Mouse (Mus musculus) lung, adult 2 months (tissue): ENCODE results near the gene Cyp2s1. TPM values are rescaled to one million over a fixed set of nuclear protein-coding genes. Genes with fewer than 3 reads are reported as not detected.

Source experiments
- DNase-seq: peaks from one replicate; pipeline ENCODE4 v3.0.0; 2022
- H3K4me1 ChIP-seq: fragments of 200-500 bp; 2 replicates; pipeline ENCODE4 v1.6.1; 2011; ENCODE audit warnings: low read length; ENCODE audit not compliant: control insufficient read depth, insufficient read depth
- H3K4me3 ChIP-seq: fragments of 200-500 bp; replicated peaks from 2 replicates; pipeline ENCODE3; 2011; ENCODE audit warnings: low read depth, mild to moderate bottlenecking, control low read depth, low read length; ENCODE audit errors: extremely low read depth
- CTCF ChIP-seq: fragments of 200-500 bp; IDR thresholded peaks from 2 replicates; pipeline ENCODE4 v1.5.1; 2011; ENCODE audit warnings: mild to moderate bottlenecking, low read length, control low read depth; ENCODE audit not compliant: insufficient read depth
- POLR2A ChIP-seq: fragments of 200-500 bp; IDR thresholded peaks from 2 replicates; pipeline ENCODE4 v1.6.1; 2011; ENCODE audit warnings: low read depth, mild to moderate bottlenecking, control low read depth, low read length, borderline replicate concordance; ENCODE audit errors: extremely low read depth
- WGBS: fragments of 180-500 bp; shearing (Covaris S2); methylation state at CpG from one replicate; pipeline ENCODE4 v1.1.7; 2018; 5-methylcytosine and 5-hydroxymethylcytosine counted together
- polyA plus RNA-seq: library from polyadenylated mRNA; depleted of rRNA; stranded (reverse); fragments of >200 nt; gene quantifications from 2 replicates; pipeline ENCODE4 v1.2.3, GENCODE M21; 2012

Gene Cyp2s1
- polyA plus RNA-seq, 1 experiment: 135 TPM

DNA sequence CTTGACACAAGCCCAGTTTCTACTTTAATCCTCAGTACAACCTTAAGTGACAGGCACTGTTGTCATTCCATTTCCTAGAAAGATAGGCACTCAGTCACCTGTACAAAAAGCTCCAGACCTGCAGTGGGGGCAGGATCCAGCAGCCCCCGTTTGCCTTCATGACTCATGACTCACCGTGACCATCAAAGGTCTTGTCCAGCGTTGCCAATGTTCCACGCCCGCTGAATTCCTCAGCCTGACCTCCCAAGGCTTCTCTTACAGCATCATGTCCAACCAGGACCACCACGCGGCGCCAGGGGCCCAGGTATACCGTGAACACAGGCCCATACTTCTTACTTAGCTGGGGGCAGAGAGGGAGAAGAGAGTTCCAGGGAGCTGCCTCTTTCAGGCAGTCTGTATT is 2.0 kb downstream of the Cyp2s1 start:
- WGBS: 72% methylated on average over 9 of the region's 9 CpGs
- Histone ChIP-seq H3K4me1 (no peaks in the 10 kb centered on the region), H3K4me3 (peak overlapping the region; percentile 32)
- DNase-seq: no peak
- TF ChIP-seq POLR2A (no peak), CTCF (no peak)

DNA sequence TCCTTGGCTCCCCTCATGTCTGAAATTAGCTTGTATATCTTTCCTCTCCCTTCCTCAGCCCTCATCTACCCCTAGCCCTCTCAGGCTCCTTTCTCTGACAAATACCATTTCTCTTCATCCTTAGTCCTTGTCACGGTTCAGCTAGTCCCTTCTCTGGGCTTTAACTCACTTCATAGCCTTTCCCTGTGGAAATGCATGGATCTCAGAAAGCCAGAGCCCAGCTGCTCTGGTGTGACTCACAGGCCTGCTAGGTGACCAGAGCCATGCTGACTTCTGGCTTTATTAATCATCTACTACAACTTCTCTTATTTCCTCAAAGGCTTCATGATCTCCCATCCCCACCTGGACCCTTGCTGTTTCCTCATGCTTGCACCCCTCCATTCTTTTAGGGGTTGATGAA is 4.5 kb downstream of the Cyp2s1 start:
- TF ChIP-seq CTCF (no peak), POLR2A (no peak)

DNA sequence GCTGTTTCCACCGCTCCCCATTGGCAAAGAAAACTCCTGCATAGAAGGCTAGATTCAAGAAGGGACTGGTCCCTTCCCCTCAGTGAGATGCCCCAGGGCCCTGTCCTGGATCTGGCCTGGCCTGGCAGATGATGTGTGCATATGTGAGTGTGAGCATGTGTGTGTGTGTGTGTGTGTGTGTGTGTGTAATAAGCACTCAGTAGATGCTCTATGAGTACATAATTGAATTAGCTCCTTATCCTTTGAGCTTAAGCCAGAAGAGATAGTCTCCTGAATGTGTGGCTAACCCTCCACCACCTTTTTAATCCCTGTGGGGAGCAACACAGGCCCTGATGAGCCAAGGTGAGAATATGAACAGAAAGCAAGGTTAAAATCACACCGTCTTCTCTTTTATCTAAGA is 5.0 kb downstream of the Cyp2s1 start:
- WGBS: 79% methylated on average over 2 of the region's 2 CpGs
- Histone ChIP-seq H3K4me3 (no peak overlapping the region), H3K4me1 (no peaks in the 10 kb centered on the region)
- TF ChIP-seq CTCF: no peak
- no peak for TF ChIP-seq POLR2A
- DNase-seq: no peak

More for the DNA sequence above, 4.5 kb downstream of the Cyp2s1 start:
- Histone ChIP-seq H3K4me3 (no peak overlapping the region), H3K4me1 (no peaks in the 10 kb centered on the region)
- DNase-seq: no peak
- 86% methylated on average over 1 of the region's 1 CpGs for WGBS

DNA sequence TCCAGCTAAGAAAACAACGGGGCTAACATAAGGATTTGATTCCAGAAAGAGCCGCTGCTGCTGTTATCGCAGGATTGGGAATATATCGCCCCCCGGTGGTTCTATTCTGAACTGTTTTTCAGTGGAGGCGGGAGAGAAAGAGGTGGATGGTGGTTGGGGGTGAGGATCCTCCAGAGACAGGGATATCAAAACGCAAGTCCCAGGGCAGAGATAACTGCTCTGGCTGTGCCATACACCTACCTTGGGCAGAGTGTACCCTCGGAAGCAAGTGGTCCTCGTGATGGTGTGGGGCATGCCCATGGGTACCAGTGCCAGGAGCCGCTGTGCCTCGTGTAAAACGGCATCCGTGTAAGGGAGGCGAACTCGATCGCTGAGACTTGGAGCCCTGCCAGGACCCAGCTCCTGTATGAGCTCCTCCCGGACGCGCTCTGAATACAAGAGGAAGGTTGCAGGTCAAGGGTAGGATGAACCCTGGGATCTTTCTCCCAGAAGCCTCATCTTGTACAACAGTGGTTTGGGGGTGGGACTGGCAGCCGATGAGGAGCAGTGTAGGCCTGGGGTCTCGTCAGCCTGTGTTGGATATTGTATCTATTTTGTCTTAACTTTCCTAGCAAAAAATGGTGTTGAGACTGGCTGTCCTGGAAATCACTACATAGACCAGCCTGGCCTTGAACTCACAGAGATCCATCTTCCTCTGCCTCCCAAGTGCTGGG is 10.9 kb downstream of the Cyp2s1 start:
- DNase-seq: peak; percentile 53
- no peak overlapping the region for H3K4me3 ChIP-seq
- peaks cover 2% of the 10 kb centered on the region; the same call in 1 of the 2 replicates for H3K4me1 ChIP-seq
- WGBS: 15% methylated on average over 21 of the region's 21 CpGs
- TF ChIP-seq POLR2A: no peak
- TF ChIP-seq CTCF: peak; percentile 34

DNA sequence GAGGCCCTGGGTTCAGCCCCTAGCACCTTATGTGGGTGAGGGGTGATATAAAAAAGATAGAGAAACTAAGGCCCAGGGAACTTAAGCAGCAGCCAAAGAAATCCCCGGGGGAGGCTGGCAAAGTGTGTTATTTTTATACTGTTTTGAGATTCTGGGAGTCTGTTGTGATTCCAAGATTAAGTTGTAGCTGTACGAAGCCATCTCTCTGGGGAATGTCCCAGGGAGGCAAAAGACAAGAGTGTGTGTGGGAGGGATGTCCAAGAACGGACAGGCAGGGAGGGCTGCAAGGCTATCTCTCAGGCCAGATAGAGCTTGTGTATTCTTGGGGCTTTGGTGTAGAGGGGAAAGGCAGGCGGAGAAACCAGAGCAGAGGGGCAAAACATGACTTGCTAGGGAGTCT is 11.9 kb downstream of the Cyp2s1 start:
- 71% methylated on average over 4 of the region's 4 CpGs for WGBS
- DNase-seq: no peak
- no peak overlapping the region for H3K4me3 ChIP-seq
- H3K4me1 ChIP-seq: peaks cover 2% of the 10 kb centered on the region; the same call in 1 of the 2 replicates
- TF ChIP-seq POLR2A (no peak), CTCF (no peak)

DNA sequence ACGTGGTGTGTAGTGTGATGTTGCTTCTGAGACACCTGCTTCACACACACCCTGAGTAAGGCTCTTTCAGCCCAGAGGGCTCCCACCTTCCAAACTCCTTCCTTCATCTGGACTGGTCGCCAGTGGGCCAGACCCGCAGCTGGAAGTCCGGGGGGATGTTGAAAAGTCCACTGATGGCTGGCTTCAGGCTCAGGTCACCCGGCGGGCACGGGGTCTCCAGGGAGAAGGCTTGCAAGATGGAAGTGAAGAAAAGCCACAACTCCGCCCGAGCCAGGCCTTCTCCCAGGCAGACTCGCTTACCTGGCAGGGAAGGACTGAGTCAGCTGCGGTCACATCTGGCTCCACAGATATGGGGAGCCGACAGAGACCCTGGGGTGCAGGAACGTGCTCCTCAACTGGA is 13.3 kb downstream of the Cyp2s1 start:
- DNase-seq: no peak
- 81% methylated on average over 13 of the region's 13 CpGs for WGBS
- Histone ChIP-seq H3K4me3 (no peak overlapping the region), H3K4me1 (peaks cover 2% of the 10 kb centered on the region; the same call in 1 of the 2 replicates)
- TF ChIP-seq CTCF (no peak), POLR2A (no peak)

DNA sequence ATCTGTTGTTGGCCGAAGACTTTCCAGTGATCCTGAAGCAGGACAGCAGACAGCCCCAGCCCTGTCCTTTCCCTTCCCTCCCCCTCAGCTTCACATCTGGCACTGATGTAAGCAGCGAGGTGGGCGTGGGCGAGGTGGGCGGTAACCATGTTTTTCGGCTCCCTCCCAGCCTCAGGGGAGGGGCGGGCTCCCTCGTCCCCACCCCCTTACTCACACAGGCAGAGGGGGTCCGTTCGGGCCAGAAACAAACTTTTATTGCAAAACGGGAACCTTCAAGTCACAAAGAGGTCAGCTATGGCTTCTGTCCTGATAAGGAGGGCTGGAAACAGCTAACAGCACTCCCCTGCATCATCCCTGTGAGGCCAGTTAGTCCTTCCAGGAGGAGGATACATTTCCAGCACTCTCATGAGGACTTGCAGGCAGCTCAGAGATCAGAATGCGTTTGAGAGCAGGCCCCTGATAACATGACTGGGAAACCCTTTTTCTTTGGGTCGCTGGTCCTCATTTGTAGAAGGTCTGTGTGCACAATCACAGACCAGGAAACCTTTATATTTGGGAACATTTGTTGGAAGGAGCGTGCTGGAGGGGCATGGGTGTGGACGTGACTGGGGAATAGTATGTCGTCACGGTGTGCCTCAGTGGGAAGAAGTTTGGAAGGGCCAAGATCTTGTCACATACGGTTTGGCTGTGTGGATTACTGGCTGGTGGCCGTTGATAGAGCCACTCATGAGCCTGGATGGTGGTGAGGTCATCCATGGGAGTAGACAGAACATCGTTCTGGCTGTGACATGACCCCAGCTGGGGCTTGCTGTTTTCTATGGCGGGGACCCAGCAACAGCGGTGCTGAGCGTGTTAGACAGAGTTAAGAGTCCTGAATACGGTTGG is 14.2 kb downstream of the Cyp2s1 start:
- Histone ChIP-seq H3K4me1 (peaks cover 2% of the 10 kb centered on the region; the same call in 1 of the 2 replicates), H3K4me3 (no peak overlapping the region)
- TF ChIP-seq CTCF: no peak
- peak; percentile 49; the same call in 1 of the 2 replicates for TF ChIP-seq POLR2A
- 30% methylated on average over 24 of the region's 24 CpGs for WGBS
- peak; percentile 45 for DNase-seq

DNA sequence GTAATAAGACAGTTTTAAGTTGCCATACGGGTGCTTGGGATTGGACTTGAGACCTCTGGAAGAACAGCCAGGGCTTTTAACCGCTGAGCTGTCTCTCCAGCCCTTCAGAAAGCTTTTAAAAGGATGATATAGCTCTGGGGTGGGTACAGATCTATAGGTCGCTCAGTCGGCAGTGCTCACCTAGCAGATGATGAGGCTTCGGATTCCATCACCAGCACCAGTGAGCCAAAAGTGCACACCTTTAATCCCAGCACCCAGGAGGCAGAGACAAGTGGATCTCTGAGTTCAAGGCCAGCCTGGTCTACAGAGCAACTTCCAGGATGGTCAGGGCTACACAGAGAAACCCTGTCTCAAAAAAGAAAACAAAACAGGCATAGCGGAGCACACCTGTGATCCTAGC is 15.7 kb downstream of the Cyp2s1 start:
- Histone ChIP-seq H3K4me3 (no peak overlapping the region), H3K4me1 (peaks cover 2% of the 10 kb centered on the region; the same call in 1 of the 2 replicates)
- DNase-seq: no peak
- WGBS: 95% methylated on average over 6 of the region's 6 CpGs
- TF ChIP-seq POLR2A: no peak
- no peak for TF ChIP-seq CTCF

DNA sequence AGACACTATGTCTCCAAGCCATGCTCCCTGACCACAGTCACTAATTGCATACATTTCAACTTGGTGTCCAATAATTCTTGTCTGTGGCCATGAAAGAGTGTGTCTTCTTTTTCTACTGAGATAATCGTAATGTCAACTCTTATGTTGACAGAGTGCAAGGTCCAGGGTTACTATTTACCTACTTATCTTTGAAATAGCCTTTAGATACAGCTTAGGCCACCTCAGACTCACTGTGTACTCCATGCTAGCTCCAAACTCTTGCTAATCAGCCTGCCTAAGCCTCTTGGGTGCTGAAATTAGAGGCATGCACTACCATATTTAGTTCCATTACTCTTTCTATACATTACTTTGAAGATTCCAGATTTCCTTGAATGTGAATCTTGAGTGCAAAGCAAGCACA is 17.3 kb downstream of the Cyp2s1 start:
- WGBS: 81% methylated on average over 1 of the region's 1 CpGs
- no peaks in the 10 kb centered on the region for H3K4me1 ChIP-seq
- no peak for DNase-seq
- no peak overlapping the region for H3K4me3 ChIP-seq
- TF ChIP-seq POLR2A: no peak
- TF ChIP-seq CTCF: no peak

DNA sequence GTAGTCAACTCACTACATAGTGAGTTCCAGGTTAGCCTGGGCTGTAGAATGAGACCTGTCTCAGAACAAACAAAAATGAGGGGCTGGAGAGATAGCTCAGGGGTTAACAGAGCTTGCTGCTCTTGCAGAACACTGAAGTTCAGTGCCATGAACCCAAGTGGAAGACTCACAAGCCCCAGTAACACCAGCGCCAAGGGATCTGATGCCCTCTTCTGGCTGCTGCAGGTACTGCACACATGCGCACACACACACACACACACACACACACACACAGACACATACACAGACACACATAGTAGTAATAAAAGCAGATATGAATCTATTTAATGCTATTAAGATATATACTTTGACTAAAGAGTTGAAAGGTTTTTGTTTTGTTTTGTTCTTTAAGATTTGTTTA is 18.2 kb downstream of the Cyp2s1 start:
- no peak for DNase-seq
- Histone ChIP-seq H3K4me3 (no peak overlapping the region), H3K4me1 (no peaks in the 10 kb centered on the region)
- TF ChIP-seq CTCF (no peak), POLR2A (no peak)
- 79% methylated on average over 2 of the region's 2 CpGs for WGBS
